Mouse (Mus musculus): ENCODE results near the gene Rnd1. TPM values are rescaled to one million over a fixed set of nuclear protein-coding genes. Genes with fewer than 3 reads are reported as not detected.

The Rnd1 gene
- total and polyA plus RNA-seq, 3 experiments = 1.1 to 2.6 (median 1.3) TPM

DNA sequence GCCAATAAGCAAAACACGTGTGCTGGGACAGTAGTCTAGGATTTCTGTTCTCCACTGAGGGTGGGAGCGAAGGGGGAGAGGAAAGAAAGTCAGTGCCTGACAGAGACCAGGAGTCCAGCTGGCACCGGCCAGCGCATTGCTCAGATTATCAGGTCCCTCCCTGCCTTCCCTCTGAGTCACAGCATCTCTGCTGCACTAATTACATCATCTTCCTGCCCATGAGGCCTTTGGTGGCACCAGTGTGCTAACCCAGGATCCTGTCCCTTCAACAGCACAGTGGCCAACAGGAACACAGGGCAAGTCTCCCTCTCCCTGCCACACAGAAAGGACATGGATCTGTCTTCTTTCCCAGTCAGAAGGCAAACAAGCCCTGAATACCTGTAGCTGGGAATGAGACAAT lies 4.7 kb downstream of the Rnd1 start:
- intact Hi-C loops (cut with DNase I) = no loop called here
- no peak overlapping the region for H3K4me3 ChIP-seq
- H3K27me3 ChIP-seq (ENCODE audit: control insufficient read depth, insufficient read depth, low read length) = no peaks in the 10 kb centered on the region
- WGBS = 17% methylated on average over 4 of the region's 4 CpGs
- no peaks in the 10 kb centered on the region for H3K79me2 ChIP-seq (replicated peaks; ENCODE audit: control insufficient read depth, insufficient read depth, low read length)
- peaks cover 7% of the 10 kb centered on the region for H3K4me1 ChIP-seq (ENCODE audit: control insufficient read depth, insufficient read depth, low read length)
- H3K27ac ChIP-seq = no peak overlapping the region
- H3K36me3 ChIP-seq (ENCODE audit: control insufficient read depth, insufficient read depth, low read length) = no peaks in the 10 kb centered on the region
- TF ChIP-seq POLR2A (IDR thresholded peaks at IDR 0.05; ENCODE audit: insufficient read depth, low read depth, low read length) (no peak), EP300 (IDR thresholded peaks at IDR 0.05; ENCODE audit: insufficient read depth, low read depth, low read length) (no peak), CTCF (IDR thresholded peaks at IDR 0.05) (no peak)
- peak in 1 of 2 experiments; percentile 51 for DNase-seq
- H3K9ac ChIP-seq (ENCODE audit: low read depth, low read length) = no peak overlapping the region

DNA sequence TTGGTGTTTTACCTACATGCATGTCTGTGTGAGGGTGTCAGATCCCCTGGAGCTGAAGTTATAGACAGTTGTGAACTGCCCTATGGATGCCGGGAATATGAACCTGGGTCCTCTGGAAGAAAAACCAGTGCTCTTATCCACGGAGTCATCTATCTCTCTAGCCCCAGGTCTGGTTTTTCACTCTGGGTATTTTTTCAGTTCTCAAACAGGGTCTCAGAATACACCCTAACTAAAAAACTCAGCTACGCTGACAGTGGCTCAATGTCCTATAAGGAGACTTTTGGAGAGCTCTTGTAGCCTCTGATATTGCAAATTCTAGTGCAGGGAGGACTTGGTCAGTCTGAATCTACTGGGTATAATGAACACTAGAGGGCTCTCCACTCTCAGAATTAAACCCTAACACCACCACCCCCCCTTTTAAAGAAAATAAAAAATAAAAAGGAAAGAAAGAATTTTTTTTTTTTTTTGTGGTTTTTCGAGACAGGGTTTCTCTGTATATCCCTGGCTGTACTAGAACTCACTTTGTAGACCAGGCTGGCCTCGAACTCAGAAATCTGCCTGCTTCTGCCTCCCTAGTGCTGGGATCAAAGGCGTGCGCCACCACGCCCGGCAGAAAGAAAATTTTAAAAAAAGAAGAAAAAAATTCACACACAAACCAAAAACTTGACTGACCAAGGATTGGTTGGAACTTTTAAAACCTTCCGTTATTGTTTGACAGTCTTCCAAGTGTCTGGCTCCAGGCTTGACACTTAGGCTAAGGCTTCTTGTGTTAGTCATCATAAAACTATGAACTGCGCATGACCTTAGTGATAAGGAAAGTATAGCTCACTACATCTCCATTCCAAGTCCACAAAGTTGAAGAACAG lies 13.0 kb downstream of the Rnd1 start:
- no peak for TF ChIP-seq EP300 (IDR thresholded peaks at IDR 0.05; ENCODE audit: insufficient read depth, low read depth, low read length)
- peak; percentile 81 for TF ChIP-seq CTCF (IDR thresholded peaks at IDR 0.05)
- Histone ChIP-seq H3K4me1 (ENCODE audit: control insufficient read depth, insufficient read depth, low read length) (no peaks in the 10 kb centered on the region), H3K27ac (no peak overlapping the region), H3K4me3 (no peak overlapping the region), H3K36me3 (ENCODE audit: control insufficient read depth, insufficient read depth, low read length) (no peaks in the 10 kb centered on the region), H3K79me2 (replicated peaks; ENCODE audit: control insufficient read depth, insufficient read depth, low read length) (no peaks in the 10 kb centered on the region), H3K9ac (ENCODE audit: low read depth, low read length) (no peak overlapping the region), H3K27me3 (ENCODE audit: control insufficient read depth, insufficient read depth, low read length) (no peaks in the 10 kb centered on the region)
- no peak for DNase-seq
- 60% methylated on average over 11 of the region's 11 CpGs for WGBS
- intact Hi-C loops (cut with DNase I) = loop anchor here (1.0 to 2.0 kb wide), 2 partner anchors 35 to 133 kb away; no protein-coding TSS in a partner anchor

DNA sequence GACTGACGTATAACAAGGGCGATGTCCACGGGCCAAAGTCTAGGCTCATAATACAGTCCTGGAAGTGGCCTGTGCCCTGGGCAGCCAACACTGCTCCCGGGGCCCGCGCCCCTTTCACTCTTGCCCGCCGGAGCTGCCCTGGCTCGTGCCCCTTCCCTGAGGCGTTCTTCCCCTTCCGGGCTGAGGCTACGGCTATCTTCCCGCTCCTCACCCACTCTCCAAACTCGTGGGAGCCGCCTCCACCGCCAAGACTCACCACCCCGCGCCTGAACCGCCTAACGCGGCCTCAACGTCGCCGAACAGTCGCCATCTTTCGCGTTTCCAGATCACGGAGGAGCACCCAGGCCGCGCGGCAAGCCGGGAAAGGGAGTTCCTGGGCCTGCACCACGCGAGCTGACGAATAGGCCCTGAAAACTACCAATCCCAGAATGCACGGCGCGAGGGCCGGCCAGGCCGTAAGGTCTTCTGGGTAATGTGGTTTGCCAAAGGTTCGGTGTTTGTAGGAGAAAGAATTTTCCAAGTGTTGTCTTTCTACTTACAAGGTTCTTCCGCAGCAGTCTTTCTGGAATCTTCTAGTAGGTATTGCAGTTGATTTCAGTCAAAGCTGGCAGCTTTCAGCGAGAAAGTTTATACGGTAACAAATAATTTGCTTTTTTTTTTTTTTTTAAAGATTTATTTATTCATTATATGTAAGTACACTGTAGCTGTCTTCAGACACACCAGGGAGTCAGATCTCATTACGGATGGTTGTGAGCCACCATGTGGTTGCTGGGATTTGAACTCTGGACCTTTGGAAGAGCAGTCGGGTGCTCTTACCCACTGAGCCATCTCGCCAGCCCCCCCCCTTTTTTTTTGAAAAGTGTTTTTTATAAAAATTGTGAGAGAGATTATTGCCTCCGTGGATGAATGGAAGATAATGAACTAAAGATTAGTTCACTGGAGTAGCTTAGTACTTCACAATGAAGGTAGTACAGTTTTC lies 14.4 kb downstream of the Rnd1 start, which contains the start of gene Ddx23:
Ddx23 (minus strand) TSS at position 328 of the 979 bp plus-strand sequence.
- Histone ChIP-seq H3K4me3 (peak within 1 kb of the TSS; percentile 89), H3K79me2 (replicated peaks; ENCODE audit: control insufficient read depth, insufficient read depth, low read length) (no peaks in the 10 kb centered on the region), H3K27ac (peak within 1 kb of the TSS; percentile 98), H3K9ac (ENCODE audit: low read depth, low read length) (peak within 1 kb of the TSS; percentile 93), H3K36me3 (ENCODE audit: control insufficient read depth, insufficient read depth, low read length) (no peaks in the 10 kb centered on the region), H3K4me1 (ENCODE audit: control insufficient read depth, insufficient read depth, low read length) (no peaks in the 10 kb centered on the region), H3K27me3 (ENCODE audit: control insufficient read depth, insufficient read depth, low read length) (no peaks in the 10 kb centered on the region)
- DNase-seq = peak; percentile 95 to 97
- TF ChIP-seq POLR2A (IDR thresholded peaks at IDR 0.05; ENCODE audit: insufficient read depth, low read depth, low read length) = peak; percentile 87
- TF ChIP-seq CTCF (IDR thresholded peaks at IDR 0.05) = no peak
- WGBS = 4% methylated on average over 48 of the region's 48 CpGs
- intact Hi-C loops (cut with DNase I) = no loop called here

DNA sequence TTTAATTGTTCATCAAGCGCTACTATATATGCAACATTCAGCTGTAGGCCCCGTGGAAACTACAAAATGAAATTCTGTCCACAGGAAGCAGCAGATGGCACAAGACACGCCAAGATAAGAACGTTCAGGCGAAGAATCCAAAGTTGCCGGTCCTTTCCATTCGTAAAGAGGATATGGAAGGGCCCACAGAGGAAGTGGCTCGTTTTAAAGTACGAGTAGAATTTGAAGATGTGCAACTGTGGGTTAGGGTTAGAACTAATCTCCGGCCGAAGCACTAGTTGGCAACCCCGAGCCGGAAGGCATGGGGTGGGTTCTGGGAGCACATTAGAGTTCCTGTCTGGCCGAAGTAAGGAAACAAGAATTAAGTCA lies 15.1 kb downstream of the Rnd1 start:
- Histone ChIP-seq H3K9ac (ENCODE audit: low read depth, low read length) (peak overlapping the region; percentile 93), H3K4me1 (ENCODE audit: control insufficient read depth, insufficient read depth, low read length) (no peaks in the 10 kb centered on the region), H3K79me2 (replicated peaks; ENCODE audit: control insufficient read depth, insufficient read depth, low read length) (no peaks in the 10 kb centered on the region), H3K27ac (peak overlapping the region; percentile 98), H3K36me3 (ENCODE audit: control insufficient read depth, insufficient read depth, low read length) (no peaks in the 10 kb centered on the region), H3K27me3 (ENCODE audit: control insufficient read depth, insufficient read depth, low read length) (no peaks in the 10 kb centered on the region), H3K4me3 (peak overlapping the region; percentile 89)
- no peak for TF ChIP-seq CTCF (IDR thresholded peaks at IDR 0.05)
- TF ChIP-seq EP300 (IDR thresholded peaks at IDR 0.05; ENCODE audit: insufficient read depth, low read depth, low read length) = no peak
- TF ChIP-seq POLR2A (IDR thresholded peaks at IDR 0.05; ENCODE audit: insufficient read depth, low read depth, low read length) = no peak
- intact Hi-C loops (cut with DNase I) = no loop called here
- under 1% methylated on average over 14 of the region's 14 CpGs for WGBS
- DNase-seq = no peak

DNA sequence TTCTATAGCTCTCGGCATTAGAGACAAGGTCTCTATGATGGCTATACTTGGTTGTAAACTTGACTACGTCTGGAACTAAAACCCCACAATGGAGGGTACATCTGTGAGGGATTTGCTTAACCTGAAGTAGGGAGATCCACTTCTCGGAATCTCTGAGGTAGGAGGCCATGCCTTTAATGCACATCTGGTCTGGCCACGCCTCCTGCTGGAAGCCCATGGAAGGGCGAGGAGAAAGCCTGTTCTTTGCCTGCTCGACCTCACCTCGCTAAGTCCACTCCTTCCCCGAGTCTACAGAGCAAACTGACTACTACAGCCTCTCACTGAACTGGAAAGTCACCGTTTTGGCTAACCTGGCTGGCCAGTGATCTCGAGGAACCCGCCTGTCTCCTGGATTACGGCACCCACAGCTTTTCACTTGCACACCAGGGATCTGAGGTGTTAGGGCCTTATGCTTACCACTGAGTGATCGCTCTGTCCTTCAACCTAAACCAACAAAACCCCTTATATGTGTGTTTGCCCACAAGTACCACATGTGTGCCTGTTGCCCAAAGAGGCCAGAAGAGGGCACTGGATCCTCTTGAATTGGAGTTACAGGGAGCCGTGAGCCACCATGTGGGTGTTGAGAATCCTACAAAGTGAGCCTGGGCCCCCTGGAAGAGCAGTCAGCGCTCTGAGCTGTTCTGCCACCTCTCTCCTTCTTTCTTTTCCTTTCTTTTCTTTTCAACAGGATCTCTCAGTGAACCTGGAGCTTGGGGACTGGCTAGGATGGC lies 20.1 kb downstream of the Rnd1 start:
- intact Hi-C loops (cut with DNase I) = no loop called here

More for the DNA sequence above, 20.1 kb downstream of the Rnd1 start:
- no peak for DNase-seq
- H3K4me3 ChIP-seq = no peak overlapping the region
- no peaks in the 10 kb centered on the region for H3K36me3 ChIP-seq (ENCODE audit: control insufficient read depth, insufficient read depth, low read length)
- WGBS = 88% methylated on average over 15 of the region's 15 CpGs
- no peak overlapping the region for H3K27ac ChIP-seq
- TF ChIP-seq POLR2A (IDR thresholded peaks at IDR 0.05; ENCODE audit: insufficient read depth, low read depth, low read length) (no peak), CTCF (IDR thresholded peaks at IDR 0.05) (peak; percentile 22; the same call in 1 of the 2 replicates)
- H3K9ac ChIP-seq (ENCODE audit: low read depth, low read length) = no peak overlapping the region
- H3K27me3 ChIP-seq (ENCODE audit: control insufficient read depth, insufficient read depth, low read length) = no peaks in the 10 kb centered on the region
- H3K79me2 ChIP-seq (replicated peaks; ENCODE audit: control insufficient read depth, insufficient read depth, low read length) = no peaks in the 10 kb centered on the region
- no peaks in the 10 kb centered on the region for H3K4me1 ChIP-seq (ENCODE audit: control insufficient read depth, insufficient read depth, low read length)

All from heart, adult 2 months (tissue).